Comparison of ENCODE assay signal across 8 mouse cellular contexts in the genomic region with DNA sequence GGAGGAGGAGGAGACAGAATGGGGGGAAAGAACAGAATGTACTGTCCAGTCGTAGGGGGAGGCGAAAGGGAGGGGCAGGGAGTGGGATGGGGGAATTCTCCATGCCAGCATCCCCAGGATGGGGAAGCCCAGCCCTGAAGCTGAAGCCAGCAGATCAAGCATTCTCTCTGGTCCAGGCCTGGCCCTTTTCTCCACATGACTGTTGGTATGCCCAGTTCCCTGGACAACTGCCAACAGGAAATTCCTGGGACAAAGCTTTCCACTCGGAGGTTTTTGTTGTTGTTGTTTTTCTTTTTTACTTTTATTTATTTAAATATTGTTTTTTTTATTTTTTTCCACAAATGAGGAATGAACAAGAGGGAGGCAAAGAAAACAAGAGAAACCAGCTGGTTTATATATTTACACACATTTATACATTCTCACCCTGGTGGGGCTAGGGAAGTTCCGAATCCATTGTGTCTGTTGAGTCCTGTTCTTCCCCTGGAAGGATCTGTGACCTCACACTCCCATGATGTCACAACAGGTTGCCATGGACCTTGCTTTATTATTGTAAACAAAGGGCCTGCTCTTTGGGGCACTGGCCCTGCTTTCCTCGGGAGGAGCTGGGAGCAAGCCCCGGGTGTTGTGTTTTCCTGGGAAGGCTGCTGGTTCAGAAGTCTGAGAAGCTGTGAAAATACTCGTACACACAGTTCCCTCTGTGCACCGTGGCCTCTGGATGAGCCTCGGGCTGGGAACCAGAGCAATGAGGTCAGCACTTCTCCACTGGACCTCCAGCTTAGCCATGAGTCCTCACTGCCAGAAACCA.
DNase-seq lines count a peak whose midpoint lies in the region; ATAC-seq lines count a peak whose summit lies in the region.

No protein-coding gene starts in this region.

- peak; percentile 56; the same call in 1 of the 2 replicates for ATAC-seq in kidney, embryonic 15.5 days (replicated peaks; ENCODE audit: low FRiP score)

- peak; percentile 68 to 70 for DNase-seq in right cerebral cortex, postnatal 10 days (ENCODE audit: low spot score in 2 of 2)
- DNase-seq in right cerebral cortex, adult 2 months (ENCODE audit: low spot score in 2 of 2): no peak
- DNase-seq in embryo, embryonic 11 days: peak; percentile 56
- no peak for DNase-seq in heart, embryonic 10.5 days (ENCODE audit: low spot score)
- DNase-seq in mesoderm, embryonic 11.5 days (ENCODE audit: low read depth, low spot score): peak; percentile 75
- no peak for DNase-seq in thymus, postnatal 25 days
- DNase-seq in T-cell, adult 2 months (ENCODE audit: low spot score): no peak

- no peak overlapping the region for H3K4me2 ChIP-seq in kidney, embryonic 15.5 days

- 38% methylated on average over 9 of the region's 9 CpGs for WGBS in heart, embryonic 10.5 days
- WGBS in kidney, embryonic 15.5 days: 27% methylated on average over 9 of the region's 9 CpGs

- peaks cover 27% of the 10 kb centered on the region for H3K4me1 ChIP-seq in heart, embryonic 10.5 days
- peaks cover 27% of the 10 kb centered on the region for H3K4me1 ChIP-seq in kidney, embryonic 15.5 days

- no peaks in the 10 kb centered on the region for H3K36me3 ChIP-seq in heart, embryonic 10.5 days
- no peaks in the 10 kb centered on the region for H3K36me3 ChIP-seq in kidney, embryonic 15.5 days

- peaks cover 54% of the 10 kb centered on the region for H3K27me3 ChIP-seq in heart, embryonic 10.5 days (ENCODE audit: insufficient read depth, poor library complexity, severe bottlenecking)
- H3K27me3 ChIP-seq in kidney, embryonic 15.5 days: 0 out of 2 replicates have a peak, but pooled peaks cover 3% of the 10 kb centered on the region

- H3K9me3 ChIP-seq in heart, embryonic 10.5 days: no peaks in the 10 kb centered on the region
- no peaks in the 10 kb centered on the region for H3K9me3 ChIP-seq in kidney, embryonic 15.5 days (replicated peaks)

- H3K4me3 ChIP-seq in heart, embryonic 10.5 days: no peak overlapping the region
- H3K4me3 ChIP-seq in kidney, embryonic 15.5 days (replicated peaks): no peak overlapping the region

- peak overlapping the region; percentile 75 for H3K27ac ChIP-seq in heart, embryonic 10.5 days
- peak overlapping the region; percentile 85 for H3K27ac ChIP-seq in kidney, embryonic 15.5 days

- H3K9ac ChIP-seq in kidney, embryonic 15.5 days: no peak overlapping the region

Comparison
In these comparisons a context has a peak if more than half of its experiments do, and no peak if none do; other contexts are left out.
1. DNase-seq: peak in right cerebral cortex, postnatal 10 days (2 of 2), embryo, embryonic 11 days (single experiment) and mesoderm, embryonic 11.5 days (single experiment); none in right cerebral cortex, adult 2 months (0 of 2), heart, embryonic 10.5 days (single experiment), thymus, postnatal 25 days (single experiment) and T-cell, adult 2 months (single experiment).